Mouse (Mus musculus) midbrain, embryonic 14.5 days (tissue): ENCODE measurements around the gene Akip1. TPM values are rescaled to one million over a fixed set of nuclear protein-coding genes. Genes with fewer than 3 reads are reported as not detected.

ENCODE experiments used
- ATAC-seq: fragments of 200-750 bp; cut with Nextera tagmentation; 2 replicates; pipeline ENCODE4 v1.8.0; 2017; ENCODE audit warnings: moderate number of reproducible peaks, moderate library complexity; ENCODE audit not compliant: low FRiP score, low TSS enrichment
- DNase-seq: peaks from one replicate; pipeline ENCODE4 v3.0.0-alpha.2; 2015
- H3K27ac ChIP-seq: fragments of 300-500 bp; sonication (generic); replicated peaks from 2 replicates; pipeline ENCODE4 v1.5.1; 2014; ENCODE audit warnings: mild to moderate bottlenecking, low read depth, low read length, moderate library complexity
- H3K27me3 ChIP-seq: fragments of 300-500 bp; sonication (generic); 2 replicates; pipeline ENCODE4 v1.6.1; 2014; ENCODE audit warnings: low read length, control low read depth, mixed read lengths; ENCODE audit not compliant: control insufficient read depth, insufficient read depth
- H3K36me3 ChIP-seq: fragments of 300-500 bp; sonication (generic); 2 replicates; pipeline ENCODE4 v1.6.1; 2014; ENCODE audit warnings: low read length, control low read depth; ENCODE audit not compliant: control insufficient read depth, insufficient read depth
- H3K4me1 ChIP-seq: fragments of 300-500 bp; sonication (generic); 2 replicates; pipeline ENCODE4 v1.6.1; 2014; ENCODE audit warnings: mild to moderate bottlenecking, antibody characterized with exemption, low read length, control low read depth; ENCODE audit not compliant: control insufficient read depth, insufficient read depth
- H3K4me2 ChIP-seq: fragments of 300-500 bp; sonication (generic); 2 replicates; pipeline ENCODE4 v1.6.1; 2014; ENCODE audit warnings: mild to moderate bottlenecking, low read length, moderate library complexity
- H3K4me3 ChIP-seq: fragments of 300-500 bp; sonication (generic); replicated peaks from 2 replicates; pipeline ENCODE4 v1.5.1; 2014; ENCODE audit warnings: low read depth, low read length
- H3K9ac ChIP-seq: fragments of 300-500 bp; sonication (generic); replicated peaks from 2 replicates; pipeline ENCODE4 v1.6.1; 2014; ENCODE audit warnings: mild to moderate bottlenecking, low read length, moderate library complexity
- H3K9me3 ChIP-seq: fragments of 300-500 bp; sonication (generic); 2 replicates; pipeline ENCODE4 v1.6.1; 2016; ENCODE audit warnings: low read length, control low read depth, mixed read lengths; ENCODE audit not compliant: control insufficient read depth
- WGBS: fragments of 180-500 bp; shearing (Covaris S2); extraction: QIAGEN DNeasy Blood & Tissue Kit; methylation state at CpG from one replicate; pipeline ENCODE4 v1.1.7; 2014; 5-methylcytosine and 5-hydroxymethylcytosine counted together
- polyA plus RNA-seq: library from polyadenylated mRNA; unstranded; fragments of >200 nt; fragmentation: Nextera tagmentation; extraction: Ambion mirVana; gene quantifications from 2 replicates; pipeline ENCODE4 v1.2.1, GENCODE M21; 2014

Gene Akip1
- polyA plus RNA-seq, 1 experiment from 2014 or later, result 10.0 TPM

DNA sequence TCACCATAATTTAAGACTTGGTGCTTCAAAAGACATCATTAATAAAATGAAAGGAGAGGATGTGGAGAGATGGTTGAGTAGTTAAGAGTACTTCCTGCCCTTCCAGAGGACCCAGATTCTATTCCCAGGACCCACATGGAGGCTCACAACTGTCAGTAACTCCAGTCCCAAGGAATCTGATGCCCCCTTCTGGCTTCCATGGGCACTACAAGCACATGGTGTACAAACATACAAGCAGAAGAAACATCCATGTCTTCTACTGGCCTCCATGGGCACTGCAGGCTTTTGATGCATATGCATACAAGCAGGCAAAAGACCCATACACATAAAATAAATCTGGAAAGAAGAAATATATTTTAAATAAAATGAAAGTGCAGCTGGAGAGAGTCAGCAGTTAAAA lies 3.3 kb upstream of the Akip1 start:
- Histone ChIP-seq H3K4me1 (no peaks in the 10 kb centered on the region), H3K4me2 (no peak overlapping the region), H3K27me3 (no peaks in the 10 kb centered on the region), H3K9me3 (no peaks in the 10 kb centered on the region), H3K4me3 (no peak overlapping the region), H3K27ac (no peak overlapping the region), H3K36me3 (no peaks in the 10 kb centered on the region), H3K9ac (no peak overlapping the region)
- ATAC-seq (no peak), DNase-seq (no peak)

DNA sequence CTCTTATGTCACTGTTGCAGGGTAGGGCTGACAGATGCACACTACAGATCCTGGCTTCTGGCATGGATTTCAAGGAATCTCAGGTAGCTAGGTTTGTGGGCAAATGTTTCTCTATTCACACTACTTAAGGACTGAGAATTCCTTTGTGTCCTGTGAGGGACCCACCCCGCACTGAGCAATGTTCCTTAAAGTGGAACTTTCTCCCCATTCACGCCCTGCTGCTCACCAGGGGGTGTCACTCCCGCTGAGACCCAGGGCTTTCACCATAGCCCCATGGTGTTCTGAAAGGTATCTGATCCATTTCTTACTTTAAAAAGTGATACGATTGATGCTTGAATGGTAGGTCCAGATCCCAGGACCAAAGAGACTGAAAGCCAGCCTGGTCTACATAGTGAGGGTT lies 769 bp upstream of the Akip1 start:
- ATAC-seq (no peak), DNase-seq (no peak)
- 33% methylated on average over 4 of the region's 4 CpGs for WGBS
- Histone ChIP-seq H3K4me3 (peak overlapping the region; percentile 63), H3K36me3 (no peaks in the 10 kb centered on the region), H3K27ac (no peak overlapping the region), H3K4me1 (no peaks in the 10 kb centered on the region), H3K9ac (no peak overlapping the region), H3K27me3 (no peaks in the 10 kb centered on the region), H3K9me3 (no peaks in the 10 kb centered on the region), H3K4me2 (peak overlapping the region; percentile 72)

GRCm38 (mm10) chr7:109704016-109704377 lies 507 bp downstream of the Akip1 start:
- Histone ChIP-seq H3K4me1 (no peaks in the 10 kb centered on the region), H3K9ac (peak overlapping the region; percentile 59), H3K36me3 (0 out of 2 replicates have a peak, but pooled peaks cover 2% of the 10 kb centered on the region), H3K4me3 (peak overlapping the region; percentile 63), H3K9me3 (no peaks in the 10 kb centered on the region), H3K27me3 (no peaks in the 10 kb centered on the region), H3K4me2 (peak overlapping the region; percentile 72), H3K27ac (peak overlapping the region; percentile 21; the same call in 1 of the 2 replicates)
- no peak for DNase-seq
- WGBS, result 2% methylated on average over 17 of the region's 17 CpGs
- no peak; the same call in 1 of the 2 replicates for ATAC-seq

DNA sequence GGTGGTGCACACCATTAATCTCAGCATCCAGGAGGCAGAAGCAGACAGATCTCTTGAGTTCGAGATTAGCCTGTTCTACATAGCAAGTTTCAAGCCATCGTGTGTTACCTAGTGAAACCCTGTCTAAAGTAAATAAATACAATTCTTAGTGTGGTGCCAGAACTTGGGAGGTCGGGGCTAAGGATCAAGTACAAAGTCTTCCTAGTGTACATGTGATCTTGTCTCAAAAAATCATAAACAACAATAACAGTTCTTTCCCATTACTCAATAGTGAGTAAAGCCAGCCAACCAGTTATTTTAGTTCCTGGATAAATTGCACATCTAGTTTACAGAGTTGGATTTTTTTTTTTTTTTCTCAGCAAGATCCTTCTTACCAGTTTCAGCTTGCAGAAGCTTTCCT lies 971 bp downstream of the Akip1 start:
- DNase-seq (no peak), ATAC-seq (no peak)
- Histone ChIP-seq H3K4me1 (no peaks in the 10 kb centered on the region), H3K27ac (no peak overlapping the region; the same call in 1 of the 2 replicates), H3K4me3 (peak overlapping the region; percentile 63), H3K4me2 (peak overlapping the region; percentile 72), H3K27me3 (no peaks in the 10 kb centered on the region), H3K9ac (no peak overlapping the region), H3K9me3 (no peaks in the 10 kb centered on the region), H3K36me3 (0 out of 2 replicates have a peak, but pooled peaks cover 2% of the 10 kb centered on the region)
- 77% methylated on average over 3 of the region's 3 CpGs for WGBS

DNA sequence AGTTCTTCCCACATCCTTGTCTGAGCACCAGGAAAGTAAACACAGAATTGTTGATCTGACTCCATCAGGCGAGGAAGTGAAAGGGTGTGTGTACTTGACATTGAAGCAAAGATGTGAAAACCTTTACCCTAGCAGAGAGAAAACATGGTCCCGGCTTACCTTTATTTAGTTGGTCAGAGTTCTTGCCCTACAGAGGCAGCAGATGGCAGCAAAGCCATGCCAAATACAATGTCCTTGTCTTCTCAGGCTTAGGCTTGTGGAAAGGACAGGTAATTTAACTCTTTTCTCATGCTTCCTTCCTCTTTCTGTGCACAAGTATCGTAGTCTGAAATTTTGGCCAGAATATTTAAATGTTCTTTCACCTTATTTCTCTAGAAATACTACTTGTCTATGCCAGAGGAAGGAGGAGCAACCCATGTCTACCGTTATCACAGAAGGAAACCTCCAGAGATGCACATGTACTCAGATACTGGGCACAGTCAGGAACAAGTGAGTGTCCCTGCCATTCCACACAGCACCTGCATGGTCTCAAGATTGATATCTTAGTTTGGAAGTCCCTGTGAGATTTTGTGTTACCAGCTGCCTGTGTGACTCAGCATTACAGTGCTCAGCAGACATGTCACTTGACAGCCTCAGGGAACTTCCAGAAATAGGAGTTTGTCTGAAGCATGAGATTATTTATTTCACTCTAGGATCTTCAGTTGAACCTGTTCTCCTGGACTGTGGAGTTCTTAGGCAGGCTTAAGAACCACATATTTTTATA lies 3.7 kb downstream of the Akip1 start:
- Histone ChIP-seq H3K27me3 (no peaks in the 10 kb centered on the region), H3K27ac (no peak overlapping the region), H3K9ac (no peak overlapping the region), H3K9me3 (no peaks in the 10 kb centered on the region), H3K4me2 (no peak overlapping the region), H3K36me3 (peaks cover 11% of the 10 kb centered on the region), H3K4me3 (no peak overlapping the region), H3K4me1 (no peaks in the 10 kb centered on the region)
- WGBS, result 60% methylated on average over 4 of the region's 4 CpGs
- ATAC-seq (no peak), DNase-seq (peak; percentile 84)

DNA sequence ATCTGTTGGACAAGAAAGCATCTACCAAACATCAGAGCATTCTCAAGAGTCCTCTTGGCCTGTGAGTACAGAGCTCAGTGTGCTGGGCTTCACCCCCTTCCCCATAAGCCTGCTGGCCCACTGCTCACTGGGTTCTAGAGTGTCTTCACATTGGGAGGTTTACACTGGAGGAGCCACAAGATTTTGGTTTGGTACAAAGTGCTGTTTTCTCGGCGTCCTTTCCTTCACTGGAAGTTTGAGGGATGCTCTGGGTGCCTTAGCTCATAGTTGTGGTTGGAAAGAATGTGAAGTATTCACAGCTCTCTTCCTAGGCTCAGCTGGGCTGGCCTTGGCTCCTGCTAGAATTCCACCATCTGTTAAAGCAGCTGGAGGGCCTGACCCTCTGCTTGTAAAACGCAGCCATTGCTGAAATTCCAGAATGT lies 5.5 kb downstream of the Akip1 start:
- no peak overlapping the region for H3K9ac ChIP-seq
- no peaks in the 10 kb centered on the region for H3K27me3 ChIP-seq
- DNase-seq (no peak), ATAC-seq (no peak)
- no peaks in the 10 kb centered on the region for H3K9me3 ChIP-seq
- no peaks in the 10 kb centered on the region for H3K4me1 ChIP-seq
- no peak overlapping the region for H3K27ac ChIP-seq
- no peak overlapping the region for H3K4me2 ChIP-seq
- WGBS, result 80% methylated on average over 3 of the region's 3 CpGs
- H3K36me3 ChIP-seq, result peaks cover 18% of the 10 kb centered on the region
- H3K4me3 ChIP-seq, result no peak overlapping the region

DNA sequence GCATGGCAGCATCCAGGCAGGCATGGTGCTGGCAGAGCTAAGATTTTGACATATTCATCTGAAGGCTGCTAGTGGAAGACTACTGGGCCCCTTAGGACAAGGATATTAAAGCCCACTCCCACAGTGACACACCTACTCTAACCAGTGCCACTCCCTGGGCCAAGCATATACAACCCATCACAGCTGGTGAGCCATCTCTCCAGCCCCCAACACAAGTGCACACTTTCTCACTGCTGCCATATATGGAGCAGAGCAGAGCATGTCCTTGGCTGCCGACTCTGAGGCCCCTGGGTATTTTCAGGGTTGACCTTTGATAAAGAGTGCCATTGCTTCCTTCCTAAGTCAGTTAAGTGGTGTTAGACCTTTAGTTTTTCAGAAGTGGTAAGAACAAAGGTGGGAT lies 6.6 kb downstream of the Akip1 start:
- ATAC-seq (no peak), DNase-seq (no peak)
- H3K4me3 ChIP-seq, result no peak overlapping the region
- WGBS, result 91% methylated on average over 1 of the region's 1 CpGs
- no peaks in the 10 kb centered on the region for H3K9me3 ChIP-seq
- H3K9ac ChIP-seq, result no peak overlapping the region
- no peaks in the 10 kb centered on the region for H3K4me1 ChIP-seq
- H3K27me3 ChIP-seq, result no peaks in the 10 kb centered on the region
- no peak overlapping the region for H3K4me2 ChIP-seq
- peaks cover 18% of the 10 kb centered on the region for H3K36me3 ChIP-seq
- no peak overlapping the region for H3K27ac ChIP-seq

DNA sequence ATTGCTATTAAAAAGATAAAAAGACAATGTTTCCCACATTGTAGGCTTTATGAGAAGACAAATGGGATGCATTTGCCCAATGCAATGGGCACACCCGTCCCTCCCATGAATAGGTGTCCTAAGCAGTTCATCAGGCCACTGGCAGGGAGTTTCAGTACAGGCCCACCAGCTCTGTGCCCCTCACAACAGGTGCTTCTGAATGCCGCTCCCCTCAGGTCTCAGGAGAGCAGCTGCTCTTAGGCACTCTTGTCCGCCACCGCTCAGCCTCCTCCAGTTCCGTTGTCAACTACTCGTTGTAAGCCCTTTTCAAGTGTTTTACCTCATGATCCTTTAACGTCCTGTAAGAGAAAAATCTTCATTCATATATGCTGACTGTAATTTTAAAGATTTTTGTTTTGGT lies 8.7 kb downstream of the Akip1 start:
- H3K27ac ChIP-seq, result no peak overlapping the region
- 93% methylated on average over 7 of the region's 7 CpGs for WGBS
- ATAC-seq, result no peak
- no peak overlapping the region for H3K9ac ChIP-seq
- no peak for DNase-seq
- no peak overlapping the region for H3K4me2 ChIP-seq
- peaks cover 18% of the 10 kb centered on the region for H3K36me3 ChIP-seq
- H3K4me3 ChIP-seq, result no peak overlapping the region
- H3K9me3 ChIP-seq, result no peaks in the 10 kb centered on the region
- no peaks in the 10 kb centered on the region for H3K27me3 ChIP-seq
- no peaks in the 10 kb centered on the region for H3K4me1 ChIP-seq

DNA sequence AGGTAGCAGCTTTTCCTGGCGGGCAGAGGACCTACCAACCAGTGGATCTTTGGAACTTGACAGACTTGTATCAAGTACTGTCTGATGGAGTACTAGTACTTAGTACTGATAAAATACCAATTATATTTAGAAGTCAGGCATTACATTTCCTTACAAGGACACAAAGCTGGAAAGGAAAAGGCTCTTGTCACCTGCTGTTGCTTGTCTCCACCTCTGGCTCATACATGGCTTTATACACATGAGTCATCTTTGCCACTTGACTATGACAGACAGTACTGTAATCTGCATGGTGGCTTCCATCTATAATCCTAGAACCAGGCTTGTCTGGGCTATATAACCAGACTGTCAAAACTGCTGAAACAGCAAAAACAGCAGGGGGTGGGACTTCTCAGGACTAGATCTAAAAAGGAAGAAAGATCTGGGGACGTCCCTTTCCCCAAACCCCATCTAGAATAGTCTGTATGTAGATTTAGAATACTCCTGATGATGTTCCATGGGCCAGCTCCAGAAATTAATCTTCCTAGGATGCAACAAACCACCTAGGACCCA lies 10.0 kb downstream of the Akip1 start:
- ATAC-seq (no peak), DNase-seq (no peak)
- H3K4me3 ChIP-seq, result no peak overlapping the region
- H3K4me2 ChIP-seq, result no peak overlapping the region
- H3K4me1 ChIP-seq, result no peaks in the 10 kb centered on the region
- no peaks in the 10 kb centered on the region for H3K9me3 ChIP-seq
- H3K36me3 ChIP-seq, result peaks cover 16% of the 10 kb centered on the region
- H3K9ac ChIP-seq, result no peak overlapping the region
- WGBS, result 81% methylated on average over 2 of the region's 2 CpGs
- H3K27me3 ChIP-seq, result no peaks in the 10 kb centered on the region
- H3K27ac ChIP-seq, result no peak overlapping the region
